Mouse (Mus musculus): ENCODE data around the gene Camk2n2. TPM values are rescaled to one million over a fixed set of nuclear protein-coding genes. Genes with fewer than 3 reads are reported as not detected.
A peak's percentile ranks its signal among the peaks of the same experiment; 100 is the strongest.
"Not testable (repeated sequence)": the region's sequence is repeated elsewhere in the genome, so short reads cannot be mapped to it uniquely, and the experiment has no call there.

The Camk2n2 gene
- 0.59 and 0.88 TPM in 2 replicates for polyA plus RNA-seq (2015; fragmentation: Nextera tagmentation; extraction: Ambion mirVana)

GRCm38 (mm10) chr16:20621191-20621990 lies at the start of gene Camk2n2:
TSS of gene Camk2n2 (minus strand) at chr16:20621287.
- H3K4me2 ChIP-seq (ENCODE audit: low read depth, low read length), result peak within 1 kb of the TSS; percentile 82
- peak within 1 kb of the TSS; percentile 75 for H3K4me3 ChIP-seq (ENCODE audit: low read length)
- H3K9ac ChIP-seq (ENCODE audit: low read length), result peak within 1 kb of the TSS; percentile 65
- under 1% methylated on average over 67 of the region's 92 CpGs for WGBS
- H3K27me3 ChIP-seq (ENCODE audit: control insufficient read depth, insufficient read depth, low read depth, low read length), result peaks cover 22% of the 10 kb centered on the region
- H3K9me3 ChIP-seq (ENCODE audit: control insufficient read depth, low read length), result no peaks in the 10 kb centered on the region
- ATAC-seq (ENCODE audit: low read depth), result peak; percentile 62
- H3K36me3 ChIP-seq (ENCODE audit: control insufficient read depth, insufficient read depth, low read length), result no peaks in the 10 kb centered on the region
- peaks cover 23% of the 10 kb centered on the region for H3K4me1 ChIP-seq (replicated peaks; ENCODE audit: control insufficient read depth, insufficient read depth, low read length)
- peak within 1 kb of the TSS; percentile 49 for H3K27ac ChIP-seq (ENCODE audit: low read length)

GRCm38 (mm10) chr16:20670291-20670690 lies 49.2 kb upstream of the Camk2n2 start:
- ATAC-seq (ENCODE audit: low read depth), result no peak
- Histone ChIP-seq H3K4me3 (ENCODE audit: low read length) (no peak overlapping the region), H3K9ac (ENCODE audit: low read length) (no peak overlapping the region), H3K9me3 (ENCODE audit: control insufficient read depth, low read length) (no peaks in the 10 kb centered on the region), H3K4me2 (ENCODE audit: low read depth, low read length) (no peak overlapping the region), H3K36me3 (ENCODE audit: control insufficient read depth, insufficient read depth, low read length) (peaks cover 1% of the 10 kb centered on the region; the same call in 1 of the 2 replicates), H3K27ac (ENCODE audit: low read length) (no peak overlapping the region), H3K4me1 (replicated peaks; ENCODE audit: control insufficient read depth, insufficient read depth, low read length) (peaks cover 18% of the 10 kb centered on the region), H3K27me3 (ENCODE audit: control insufficient read depth, insufficient read depth, low read depth, low read length) (no peaks in the 10 kb centered on the region)
- WGBS, result 83% methylated on average over 3 of the region's 3 CpGs

- not testable (repeated sequence) for H3K27me3 ChIP-seq (ENCODE audit: control insufficient read depth, insufficient read depth, low read depth, low read length); ATAC-seq (ENCODE audit: low read depth)
- WGBS, result 93% methylated on average over 4 of the region's 6 CpGs
Observed at GRCm38 (mm10) chr16:20668013-20668412, 46.9 kb upstream of the Camk2n2 start, which contains the start of gene Eif4g1. TSS of gene Eif4g1 (plus strand) at chr16:20668313.

GRCm38 (mm10) chr16:20657661-20658060 lies 36.6 kb upstream of the Camk2n2 start:
- no peak overlapping the region for H3K9ac ChIP-seq (ENCODE audit: low read length)
- peaks cover 70% of the 10 kb centered on the region for H3K36me3 ChIP-seq (ENCODE audit: control insufficient read depth, insufficient read depth, low read length)
- H3K27me3 ChIP-seq (ENCODE audit: control insufficient read depth, insufficient read depth, low read depth, low read length), result no peaks in the 10 kb centered on the region
- WGBS, result 78% methylated on average over 4 of the region's 4 CpGs
- H3K4me2 ChIP-seq (ENCODE audit: low read depth, low read length), result no peak overlapping the region
- peaks cover 4% of the 10 kb centered on the region; the same call in 1 of the 2 replicates for H3K4me1 ChIP-seq (replicated peaks; ENCODE audit: control insufficient read depth, insufficient read depth, low read length)
- ATAC-seq (ENCODE audit: low read depth), result no peak
- H3K27ac ChIP-seq (ENCODE audit: low read length), result no peak overlapping the region
- no peaks in the 10 kb centered on the region for H3K9me3 ChIP-seq (ENCODE audit: control insufficient read depth, low read length)
- H3K4me3 ChIP-seq (ENCODE audit: low read length), result no peak overlapping the region

More at GRCm38 (mm10) chr16:20668013-20668412, 46.9 kb upstream of the Camk2n2 start, which contains the start of gene Eif4g1:
- H3K9ac ChIP-seq (ENCODE audit: low read length); H3K4me1 ChIP-seq (replicated peaks; ENCODE audit: control insufficient read depth, insufficient read depth, low read length); H3K4me3 ChIP-seq (ENCODE audit: low read length); H3K4me2 ChIP-seq (ENCODE audit: low read depth, low read length); H3K36me3 ChIP-seq (ENCODE audit: control insufficient read depth, insufficient read depth, low read length); H3K9me3 ChIP-seq (ENCODE audit: control insufficient read depth, low read length); H3K27ac ChIP-seq (ENCODE audit: low read length): not testable (repeated sequence)

- Histone ChIP-seq H3K27me3 (ENCODE audit: control insufficient read depth, insufficient read depth, low read depth, low read length) (no peaks in the 10 kb centered on the region), H3K9ac (ENCODE audit: low read length) (no peak overlapping the region), H3K36me3 (ENCODE audit: control insufficient read depth, insufficient read depth, low read length) (peaks cover 38% of the 10 kb centered on the region), H3K4me1 (replicated peaks; ENCODE audit: control insufficient read depth, insufficient read depth, low read length) (peaks cover 13% of the 10 kb centered on the region), H3K4me3 (ENCODE audit: low read length) (no peak overlapping the region), H3K9me3 (ENCODE audit: control insufficient read depth, low read length) (no peaks in the 10 kb centered on the region), H3K4me2 (ENCODE audit: low read depth, low read length) (no peak overlapping the region), H3K27ac (ENCODE audit: low read length) (no peak overlapping the region)
- ATAC-seq (ENCODE audit: low read depth), result no peak
- WGBS, result 37% methylated on average over 2 of the region's 2 CpGs
Observed at GRCm38 (mm10) chr16:20653315-20653714, 32.2 kb upstream of the Camk2n2 start.

- Histone ChIP-seq H3K9ac (ENCODE audit: low read length) (peak overlapping the region; percentile 96), H3K4me3 (ENCODE audit: low read length) (peak overlapping the region; percentile 95), H3K9me3 (ENCODE audit: control insufficient read depth, low read length) (no peaks in the 10 kb centered on the region), H3K4me2 (ENCODE audit: low read depth, low read length) (peak overlapping the region; percentile 96), H3K27me3 (ENCODE audit: control insufficient read depth, insufficient read depth, low read depth, low read length) (no peaks in the 10 kb centered on the region), H3K4me1 (replicated peaks; ENCODE audit: control insufficient read depth, insufficient read depth, low read length) (peaks cover 13% of the 10 kb centered on the region), H3K27ac (ENCODE audit: low read length) (0 out of 2 replicates have a peak overlapping the region, but pooled peaks have one; percentile 22), H3K36me3 (ENCODE audit: control insufficient read depth, insufficient read depth, low read length) (peaks cover 26% of the 10 kb centered on the region)
- 7% methylated on average over 12 of the region's 12 CpGs for WGBS
- ATAC-seq (ENCODE audit: low read depth), result no peak; the same call in 1 of the 2 replicates
Observed at GRCm38 (mm10) chr16:20651947-20652310, 30.8 kb upstream of the Camk2n2 start.

- Histone ChIP-seq H3K36me3 (ENCODE audit: control insufficient read depth, insufficient read depth, low read length) (peaks cover 20% of the 10 kb centered on the region), H3K4me3 (ENCODE audit: low read length) (peak within 1 kb of the TSS; percentile 95), H3K9ac (ENCODE audit: low read length) (peak within 1 kb of the TSS; percentile 96), H3K4me2 (ENCODE audit: low read depth, low read length) (peak within 1 kb of the TSS; percentile 96), H3K27me3 (ENCODE audit: control insufficient read depth, insufficient read depth, low read depth, low read length) (no peaks in the 10 kb centered on the region), H3K9me3 (ENCODE audit: control insufficient read depth, low read length) (no peaks in the 10 kb centered on the region), H3K27ac (ENCODE audit: low read length) (peak within 1 kb of the TSS; percentile 58; the same call in 1 of the 2 replicates), H3K4me1 (replicated peaks; ENCODE audit: control insufficient read depth, insufficient read depth, low read length) (peaks cover 13% of the 10 kb centered on the region)
- peak; percentile 98 for ATAC-seq (ENCODE audit: low read depth)
- WGBS, result 1% methylated on average over 45 of the region's 46 CpGs
Observed at GRCm38 (mm10) chr16:20651076-20651946, 30.2 kb upstream of the Camk2n2 start, which contains the start of gene Psmd2. TSS of gene Psmd2 (plus strand) at chr16:20651652.

- H3K4me1 ChIP-seq (replicated peaks; ENCODE audit: control insufficient read depth, insufficient read depth, low read length), result no peaks in the 10 kb centered on the region
- no peaks in the 10 kb centered on the region for H3K36me3 ChIP-seq (ENCODE audit: control insufficient read depth, insufficient read depth, low read length)
- H3K9ac ChIP-seq (ENCODE audit: low read length), result no peak overlapping the region
- H3K27me3 ChIP-seq (ENCODE audit: control insufficient read depth, insufficient read depth, low read depth, low read length), result no peaks in the 10 kb centered on the region
- H3K27ac ChIP-seq (ENCODE audit: low read length), result no peak overlapping the region
- WGBS, result 78% methylated on average over 7 of the region's 7 CpGs
- H3K9me3 ChIP-seq (ENCODE audit: control insufficient read depth, low read length), result no peaks in the 10 kb centered on the region
- H3K4me2 ChIP-seq (ENCODE audit: low read depth, low read length), result no peak overlapping the region
- no peak for ATAC-seq (ENCODE audit: low read depth)
- H3K4me3 ChIP-seq (ENCODE audit: low read length), result no peak overlapping the region
Observed at GRCm38 (mm10) chr16:20643911-20644310, 22.8 kb upstream of the Camk2n2 start.

GRCm38 (mm10) chr16:20642161-20642560 lies 21.1 kb upstream of the Camk2n2 start:
- no peaks in the 10 kb centered on the region for H3K36me3 ChIP-seq (ENCODE audit: control insufficient read depth, insufficient read depth, low read length)
- no peaks in the 10 kb centered on the region for H3K9me3 ChIP-seq (ENCODE audit: control insufficient read depth, low read length)
- no peak overlapping the region for H3K4me2 ChIP-seq (ENCODE audit: low read depth, low read length)
- 3% methylated on average over 8 of the region's 8 CpGs for WGBS
- H3K9ac ChIP-seq (ENCODE audit: low read length), result no peak overlapping the region
- H3K4me3 ChIP-seq (ENCODE audit: low read length), result no peak overlapping the region
- H3K4me1 ChIP-seq (replicated peaks; ENCODE audit: control insufficient read depth, insufficient read depth, low read length), result no peaks in the 10 kb centered on the region
- peak; percentile 36; the same call in 1 of the 2 replicates for ATAC-seq (ENCODE audit: low read depth)
- H3K27me3 ChIP-seq (ENCODE audit: control insufficient read depth, insufficient read depth, low read depth, low read length), result no peaks in the 10 kb centered on the region
- H3K27ac ChIP-seq (ENCODE audit: low read length), result no peak overlapping the region
